Mouse (Mus musculus): ENCODE results near the gene Cnst. TPM values are rescaled to one million over a fixed set of nuclear protein-coding genes. Genes with fewer than 3 reads are reported as not detected.

Gene Cnst
- total RNA-seq, 2 experiments from 2014 or later = 37.2 to 40.1 TPM

GRCm38 (mm10) chr1:179553197-179553948 lies 7.2 kb downstream of the Cnst start:
- DNase-seq (ENCODE audit: low spot score in 2 of 2) = no peak

- DNase-seq (ENCODE audit: low spot score in 2 of 2) = no peak
Measured at GRCm38 (mm10) chr1:179553949-179554347, 7.8 kb downstream of the Cnst start.

GRCm38 (mm10) chr1:179556921-179557320 lies 10.8 kb downstream of the Cnst start:
- DNase-seq (ENCODE audit: low spot score in 2 of 2) = no peak

GRCm38 (mm10) chr1:179559446-179560194 lies 13.4 kb downstream of the Cnst start:
- no peak for DNase-seq (ENCODE audit: low spot score in 2 of 2)

- no peak for DNase-seq (ENCODE audit: low spot score in 2 of 2)
Measured at GRCm38 (mm10) chr1:179560845-179561430, 14.8 kb downstream of the Cnst start.

- no peak for DNase-seq (ENCODE audit: low spot score in 2 of 2)
Measured at GRCm38 (mm10) chr1:179563211-179563610, 17.0 kb downstream of the Cnst start.

GRCm38 (mm10) chr1:179563926-179564325 lies 17.8 kb downstream of the Cnst start:
- no peak for DNase-seq (ENCODE audit: low spot score in 2 of 2)

GRCm38 (mm10) chr1:179567558-179567957 lies 21.4 kb downstream of the Cnst start:
- DNase-seq (ENCODE audit: low spot score in 2 of 2) = no peak

- DNase-seq (ENCODE audit: low spot score in 2 of 2) = no peak
Measured at GRCm38 (mm10) chr1:179568690-179569398, 22.7 kb downstream of the Cnst start.

GRCm38 (mm10) chr1:179570482-179570881 lies 24.3 kb downstream of the Cnst start:
- no peak for DNase-seq (ENCODE audit: low spot score in 2 of 2)

GRCm38 (mm10) chr1:179571686-179572085 lies 25.5 kb downstream of the Cnst start:
- DNase-seq (ENCODE audit: low spot score in 2 of 2) = no peak

GRCm38 (mm10) chr1:179573650-179574206 lies 27.6 kb downstream of the Cnst start:
- no peak for DNase-seq (ENCODE audit: low spot score in 2 of 2)

- no peak for DNase-seq (ENCODE audit: low spot score in 2 of 2)
Measured at GRCm38 (mm10) chr1:179578625-179579024, 32.5 kb downstream of the Cnst start.

GRCm38 (mm10) chr1:179580200-179580599 lies 34.0 kb downstream of the Cnst start:
- DNase-seq (ENCODE audit: low spot score in 2 of 2) = no peak

- DNase-seq (ENCODE audit: low spot score in 2 of 2) = no peak
Measured at GRCm38 (mm10) chr1:179581422-179581821, 35.3 kb downstream of the Cnst start.

GRCm38 (mm10) chr1:179582021-179582433 lies 35.9 kb downstream of the Cnst start:
- no peak for DNase-seq (ENCODE audit: low spot score in 2 of 2)

GRCm38 (mm10) chr1:179583090-179583489 lies 36.9 kb downstream of the Cnst start:
- no peak for DNase-seq (ENCODE audit: low spot score in 2 of 2)

- no peak for DNase-seq (ENCODE audit: low spot score in 2 of 2)
Measured at GRCm38 (mm10) chr1:179584220-179584619, 38.0 kb downstream of the Cnst start.

- no peak for DNase-seq (ENCODE audit: low spot score in 2 of 2)
Measured at GRCm38 (mm10) chr1:179585646-179586045, 39.5 kb downstream of the Cnst start.

- no peak for DNase-seq (ENCODE audit: low spot score in 2 of 2)
Measured at GRCm38 (mm10) chr1:179586430-179587095, 40.4 kb downstream of the Cnst start.

GRCm38 (mm10) chr1:179588230-179588629 lies 42.1 kb downstream of the Cnst start:
- DNase-seq (ENCODE audit: low spot score in 2 of 2) = no peak

All from left cerebral cortex, adult 18-20 months (tissue).